Mouse (Mus musculus): ENCODE measurements around the gene Irak3. TPM values are rescaled to one million over a fixed set of nuclear protein-coding genes. Genes with fewer than 3 reads are reported as not detected.
A peak's percentile ranks its signal among the peaks of the same experiment; 100 is the strongest.
"Not testable (repeated sequence)": the region's sequence is repeated elsewhere in the genome, so short reads cannot be mapped to it uniquely, and the experiment has no call there.

Gene Irak3
- polyA plus RNA-seq, 1 experiment from 2014 or later, result 1.6 TPM

- DNase-seq (ENCODE audit: low spot score), result peak; percentile 65
- no peaks in the 10 kb centered on the region for H3K36me3 ChIP-seq (ENCODE audit: insufficient read depth, low read length)
- H3K9ac ChIP-seq (replicated peaks; ENCODE audit: low read depth), result no peak overlapping the region
- H3K27ac ChIP-seq (ENCODE audit: low read length), result peak overlapping the region; percentile 43; the same call in 1 of the 2 replicates
- H3K9me3 ChIP-seq (ENCODE audit: low read length), result no peaks in the 10 kb centered on the region
- no peaks in the 10 kb centered on the region for H3K27me3 ChIP-seq (replicated peaks; ENCODE audit: insufficient read depth, low read length)
- H3K4me3 ChIP-seq (ENCODE audit: low read depth, low read length), result no peak overlapping the region
- peak; percentile 83 for ATAC-seq
- WGBS, result 51% methylated on average over 14 of the region's 14 CpGs
- TF ChIP-seq EP300 (IDR thresholded peaks at IDR 0.05), result 0 out of 2 replicates have a peak, but pooled peaks have one; percentile 13
- TF ChIP-seq CTCF (IDR thresholded peaks at IDR 0.05), result no peak
- no peaks in the 10 kb centered on the region for H3K4me1 ChIP-seq (ENCODE audit: insufficient read depth, low read depth, low read length)
- H3K4me2 ChIP-seq (replicated peaks; ENCODE audit: low read depth, low read length), result peak overlapping the region; percentile 25; the same call in 1 of the 2 replicates
These were observed 17.8 kb upstream of the Irak3 start for GRCm38 (mm10) chr10:120219578-120220359.

GRCm38 (mm10) chr10:120218996-120219395 lies 17.1 kb upstream of the Irak3 start:
- Histone ChIP-seq H3K27me3 (replicated peaks; ENCODE audit: insufficient read depth, low read length) (no peaks in the 10 kb centered on the region), H3K4me3 (ENCODE audit: low read depth, low read length) (no peak overlapping the region), H3K4me1 (ENCODE audit: insufficient read depth, low read depth, low read length) (no peaks in the 10 kb centered on the region), H3K36me3 (ENCODE audit: insufficient read depth, low read length) (no peaks in the 10 kb centered on the region), H3K27ac (ENCODE audit: low read length) (no peak overlapping the region), H3K9ac (replicated peaks; ENCODE audit: low read depth) (no peak overlapping the region), H3K4me2 (replicated peaks; ENCODE audit: low read depth, low read length) (no peak overlapping the region), H3K9me3 (ENCODE audit: low read length) (no peaks in the 10 kb centered on the region)
- 89% methylated on average over 10 of the region's 10 CpGs for WGBS
- no peak for TF ChIP-seq CTCF (IDR thresholded peaks at IDR 0.05)
- TF ChIP-seq EP300 (IDR thresholded peaks at IDR 0.05), result no peak
- ATAC-seq (no peak), DNase-seq (ENCODE audit: low spot score) (no peak)

- not testable (repeated sequence) for H3K4me1 ChIP-seq (ENCODE audit: insufficient read depth, low read depth, low read length); DNase-seq (ENCODE audit: low spot score); ATAC-seq; H3K4me2 ChIP-seq (replicated peaks; ENCODE audit: low read depth, low read length); H3K36me3 ChIP-seq (ENCODE audit: insufficient read depth, low read length); H3K27me3 ChIP-seq (replicated peaks; ENCODE audit: insufficient read depth, low read length); H3K27ac ChIP-seq (ENCODE audit: low read length); H3K9me3 ChIP-seq (ENCODE audit: low read length); H3K4me3 ChIP-seq (ENCODE audit: low read depth, low read length); H3K9ac ChIP-seq (replicated peaks; ENCODE audit: low read depth)
- 76% methylated on average over 1 of the region's 1 CpGs for WGBS
These were observed 15.2 kb upstream of the Irak3 start for GRCm38 (mm10) chr10:120217099-120217498.

- no peaks in the 10 kb centered on the region for H3K27me3 ChIP-seq (replicated peaks; ENCODE audit: insufficient read depth, low read length)
- DNase-seq (ENCODE audit: low spot score) (no peak), ATAC-seq (no peak)
- H3K9me3 ChIP-seq (ENCODE audit: low read length), result no peaks in the 10 kb centered on the region
- no peak overlapping the region for H3K4me3 ChIP-seq (ENCODE audit: low read depth, low read length)
- H3K9ac ChIP-seq (replicated peaks; ENCODE audit: low read depth), result no peak overlapping the region
- 0 out of 2 replicates have a peak, but pooled peaks cover 4% of the 10 kb centered on the region for H3K4me1 ChIP-seq (ENCODE audit: insufficient read depth, low read depth, low read length)
- H3K4me2 ChIP-seq (replicated peaks; ENCODE audit: low read depth, low read length), result peak overlapping the region; percentile 81
- H3K36me3 ChIP-seq (ENCODE audit: insufficient read depth, low read length), result no peaks in the 10 kb centered on the region
- TF ChIP-seq EP300 (IDR thresholded peaks at IDR 0.05), result no peak
- TF ChIP-seq CTCF (IDR thresholded peaks at IDR 0.05), result no peak
- WGBS, result 73% methylated on average over 3 of the region's 3 CpGs
- H3K27ac ChIP-seq (ENCODE audit: low read length), result no peak overlapping the region
These were observed 8.2 kb upstream of the Irak3 start for GRCm38 (mm10) chr10:120210096-120210495.

- Histone ChIP-seq H3K27ac (ENCODE audit: low read length) (0 out of 2 replicates have a peak overlapping the region, but pooled peaks have one; percentile 45), H3K4me3 (ENCODE audit: low read depth, low read length) (peak overlapping the region; percentile 67), H3K36me3 (ENCODE audit: insufficient read depth, low read length) (no peaks in the 10 kb centered on the region), H3K9me3 (ENCODE audit: low read length) (no peaks in the 10 kb centered on the region), H3K27me3 (replicated peaks; ENCODE audit: insufficient read depth, low read length) (no peaks in the 10 kb centered on the region), H3K4me2 (replicated peaks; ENCODE audit: low read depth, low read length) (peak overlapping the region; percentile 81), H3K4me1 (ENCODE audit: insufficient read depth, low read depth, low read length) (0 out of 2 replicates have a peak, but pooled peaks cover 4% of the 10 kb centered on the region), H3K9ac (replicated peaks; ENCODE audit: low read depth) (no peak overlapping the region)
- DNase-seq (ENCODE audit: low spot score) (peak; percentile 38), ATAC-seq (no peak)
- 0 out of 2 replicates have a peak, but pooled peaks have one; percentile 17 for TF ChIP-seq EP300 (IDR thresholded peaks at IDR 0.05)
- TF ChIP-seq CTCF (IDR thresholded peaks at IDR 0.05), result no peak
- WGBS, result 52% methylated on average over 6 of the region's 6 CpGs
These were observed 7.6 kb upstream of the Irak3 start for GRCm38 (mm10) chr10:120209539-120209925.

- TF ChIP-seq CTCF (IDR thresholded peaks at IDR 0.05) (peak; percentile 57), EP300 (IDR thresholded peaks at IDR 0.05) (no peak)
- Histone ChIP-seq H3K9ac (replicated peaks; ENCODE audit: low read depth) (peak overlapping the region; percentile 74), H3K27ac (ENCODE audit: low read length) (peak overlapping the region; percentile 45; the same call in 1 of the 2 replicates), H3K4me1 (ENCODE audit: insufficient read depth, low read depth, low read length) (0 out of 2 replicates have a peak, but pooled peaks cover 4% of the 10 kb centered on the region), H3K4me3 (ENCODE audit: low read depth, low read length) (peak overlapping the region; percentile 67), H3K36me3 (ENCODE audit: insufficient read depth, low read length) (no peaks in the 10 kb centered on the region), H3K9me3 (ENCODE audit: low read length) (no peaks in the 10 kb centered on the region), H3K27me3 (replicated peaks; ENCODE audit: insufficient read depth, low read length) (no peaks in the 10 kb centered on the region), H3K4me2 (replicated peaks; ENCODE audit: low read depth, low read length) (peak overlapping the region; percentile 81)
- peak; percentile 92 for DNase-seq (ENCODE audit: low spot score)
- peak; percentile 94 for ATAC-seq
- 2% methylated on average over 53 of the region's 53 CpGs for WGBS
These were observed 6.9 kb upstream of the Irak3 start for GRCm38 (mm10) chr10:120208575-120209538.
